Mouse (Mus musculus): ENCODE data around the gene Olfr509. TPM values are rescaled to one million over a fixed set of nuclear protein-coding genes. Genes with fewer than 3 reads are reported as not detected.
"Not testable (repeated sequence)": the region's sequence is repeated elsewhere in the genome, so short reads cannot be mapped to it uniquely, and the experiment has no call there.

The Olfr509 gene
- polyA plus RNA-seq, 1 experiment from 2014 or later = not detected

DNA sequence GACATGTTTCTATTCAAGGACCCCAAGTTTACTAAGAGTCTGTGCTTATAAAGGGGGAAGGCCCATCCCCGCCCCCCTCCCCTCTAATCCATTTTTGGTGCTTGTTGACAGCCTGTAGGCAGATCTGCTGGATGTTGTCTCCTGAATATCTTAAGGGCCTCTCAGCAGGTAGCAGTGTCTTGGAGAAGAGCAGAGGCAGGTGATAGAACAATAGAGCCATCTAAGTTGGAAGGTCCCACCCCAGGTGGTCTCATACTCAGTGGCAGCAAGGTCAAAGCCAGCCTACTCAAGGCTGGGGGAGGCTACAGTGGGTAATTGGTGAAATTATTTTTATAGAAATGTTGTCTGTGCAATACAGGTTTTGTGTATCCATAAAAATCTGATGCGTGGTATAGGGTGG, 37.6 kb downstream of the Olfr509 start:
- ATAC-seq (no peak), DNase-seq (no peak)
- H3K36me3 ChIP-seq (replicated peaks; ENCODE audit: insufficient read depth, low read length) = no peaks in the 10 kb centered on the region
- H3K4me3 ChIP-seq (ENCODE audit: low read depth, low read length) = no peak overlapping the region
- H3K27me3 ChIP-seq (ENCODE audit: insufficient read depth, low read length) = no peaks in the 10 kb centered on the region
- H3K9ac ChIP-seq (replicated peaks) = no peak overlapping the region
- 75% methylated on average over 2 of the region's 2 CpGs for WGBS (ENCODE audit: insufficient replicate concordance)
- H3K27ac ChIP-seq (ENCODE audit: low read depth) = no peak overlapping the region
- H3K9me3 ChIP-seq (ENCODE audit: low read length) = no peaks in the 10 kb centered on the region
- no peak overlapping the region for H3K4me2 ChIP-seq (ENCODE audit: low read depth, low read length)
- no peaks in the 10 kb centered on the region for H3K4me1 ChIP-seq (ENCODE audit: insufficient read depth)
- no peak for TF ChIP-seq CTCF (IDR thresholded peaks at IDR 0.05; ENCODE audit: low read depth)
- TF ChIP-seq EP300 (IDR thresholded peaks at IDR 0.05; ENCODE audit: low read depth) = no peak

DNA sequence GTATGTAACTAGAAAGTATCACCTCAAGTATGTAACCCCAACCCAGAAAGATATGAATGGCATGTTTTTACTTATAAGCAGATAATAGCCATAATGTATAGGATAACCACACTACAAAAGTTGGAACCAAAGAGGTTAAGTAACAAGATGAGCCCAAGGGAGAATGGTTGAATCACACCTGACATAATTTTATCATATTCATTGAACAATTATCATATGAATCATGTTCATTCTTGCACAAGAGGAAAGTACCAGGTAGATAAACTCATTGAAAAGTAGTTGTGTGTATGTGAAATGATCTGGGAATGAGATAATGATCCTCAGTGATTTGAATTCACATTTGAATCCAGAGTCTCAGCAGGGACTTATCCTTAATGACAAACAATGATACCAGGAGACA, 41.2 kb downstream of the Olfr509 start, which contains the start of gene Olfr506:
TSS of gene Olfr506 (plus strand) at position 301 of the 400 bp plus-strand sequence.
- DNase-seq (no peak), ATAC-seq (no peak)
- no peaks in the 10 kb centered on the region for H3K27me3 ChIP-seq (ENCODE audit: insufficient read depth, low read length)
- H3K4me3 ChIP-seq (ENCODE audit: low read depth, low read length) = no peak within 1 kb of the TSS
- no peak within 1 kb of the TSS for H3K27ac ChIP-seq (ENCODE audit: low read depth)
- no peaks in the 10 kb centered on the region for H3K9me3 ChIP-seq (ENCODE audit: low read length)
- no peak within 1 kb of the TSS for H3K4me2 ChIP-seq (ENCODE audit: low read depth, low read length)
- no peak within 1 kb of the TSS for H3K9ac ChIP-seq (replicated peaks)
- H3K36me3 ChIP-seq (replicated peaks; ENCODE audit: insufficient read depth, low read length) = no peaks in the 10 kb centered on the region
- no peaks in the 10 kb centered on the region for H3K4me1 ChIP-seq (ENCODE audit: insufficient read depth)
- TF ChIP-seq EP300 (IDR thresholded peaks at IDR 0.05; ENCODE audit: low read depth) = no peak
- TF ChIP-seq CTCF (IDR thresholded peaks at IDR 0.05; ENCODE audit: low read depth) = no peak

DNA sequence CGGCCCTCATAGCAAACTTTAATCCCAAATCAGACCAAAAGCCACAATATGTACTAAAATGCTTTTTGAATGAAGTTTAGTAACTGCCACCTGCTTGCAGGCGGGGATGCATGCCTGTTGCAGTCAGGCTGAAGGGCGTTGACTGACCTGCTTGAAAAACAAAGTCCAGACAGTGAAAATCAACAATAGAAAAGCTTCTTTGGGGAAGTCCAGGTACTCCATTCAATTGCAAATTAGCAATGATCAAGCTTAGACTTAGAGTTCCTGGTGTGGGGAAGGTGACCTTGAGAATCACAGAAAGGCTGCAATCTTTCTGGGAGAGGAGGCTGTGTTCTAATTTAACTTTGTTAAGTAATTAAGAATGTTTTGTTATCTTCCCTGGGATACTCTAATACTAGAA, 49.8 kb downstream of the Olfr509 start:
- H3K9me3 ChIP-seq (ENCODE audit: low read length); H3K4me2 ChIP-seq (ENCODE audit: low read depth, low read length); H3K36me3 ChIP-seq (replicated peaks; ENCODE audit: insufficient read depth, low read length); H3K27me3 ChIP-seq (ENCODE audit: insufficient read depth, low read length); H3K4me3 ChIP-seq (ENCODE audit: low read depth, low read length); H3K9ac ChIP-seq (replicated peaks); ATAC-seq; DNase-seq; H3K27ac ChIP-seq (ENCODE audit: low read depth); H3K4me1 ChIP-seq (ENCODE audit: insufficient read depth): not testable (repeated sequence)
- WGBS (ENCODE audit: insufficient replicate concordance) = 64% methylated on average over 3 of the region's 3 CpGs

Other genes starting within 250 kb of the Olfr509 start
- gene Olfr497, start 231.5 kb downstream of the Olfr509 start, polyA plus RNA-seq (2015; fragmentation: Nextera tagmentation; extraction: Ambion mirVana) = not detected in 2 replicates
- gene Olfr498, start 186.6 kb downstream of the Olfr509 start, polyA plus RNA-seq (2015; fragmentation: Nextera tagmentation; extraction: Ambion mirVana) = not detected in 2 replicates
- gene Olfr502, start 126.8 kb downstream of the Olfr509 start, polyA plus RNA-seq (2015; fragmentation: Nextera tagmentation; extraction: Ambion mirVana) = not detected in 2 replicates
- gene Olfr503, start 107.4 kb downstream of the Olfr509 start, polyA plus RNA-seq (2015; fragmentation: Nextera tagmentation; extraction: Ambion mirVana) = not detected in 2 replicates
- not detected in 2 replicates for gene Olfr504, start 86.1 kb downstream of the Olfr509 start, polyA plus RNA-seq (2015; fragmentation: Nextera tagmentation; extraction: Ambion mirVana)
- gene Olfr506, start 41.1 kb downstream of the Olfr509 start, polyA plus RNA-seq (2015; fragmentation: Nextera tagmentation; extraction: Ambion mirVana) = not detected in 2 replicates
- not detected in 2 replicates for gene Olfr507, start 30.1 kb downstream of the Olfr509 start, polyA plus RNA-seq (2015; fragmentation: Nextera tagmentation; extraction: Ambion mirVana)
- gene Olfr508, start 21.9 kb downstream of the Olfr509 start, polyA plus RNA-seq (2015; fragmentation: Nextera tagmentation; extraction: Ambion mirVana) = not detected in 2 replicates
- gene Olfr510, start 14.5 kb upstream of the Olfr509 start, polyA plus RNA-seq (2015; fragmentation: Nextera tagmentation; extraction: Ambion mirVana) = not detected in 2 replicates
- gene Olfr512, start 61.4 kb upstream of the Olfr509 start, polyA plus RNA-seq (2015; fragmentation: Nextera tagmentation; extraction: Ambion mirVana) = not detected in 2 replicates
- not detected in 2 replicates for gene Olfr513, start 99.1 kb upstream of the Olfr509 start, polyA plus RNA-seq (2015; fragmentation: Nextera tagmentation; extraction: Ambion mirVana)
- not detected in 2 replicates for gene Olfr514, start 174.1 kb upstream of the Olfr509 start, polyA plus RNA-seq (2015; fragmentation: Nextera tagmentation; extraction: Ambion mirVana)
- gene Olfr516, start 198.6 kb upstream of the Olfr509 start, polyA plus RNA-seq (2015; fragmentation: Nextera tagmentation; extraction: Ambion mirVana) = not detected in 2 replicates
- not detected in 2 replicates for gene Olfr517, start 220.5 kb upstream of the Olfr509 start, polyA plus RNA-seq (2015; fragmentation: Nextera tagmentation; extraction: Ambion mirVana)
- gene Olfr518, start 233.1 kb upstream of the Olfr509 start, polyA plus RNA-seq (2015; fragmentation: Nextera tagmentation; extraction: Ambion mirVana) = not detected in 2 replicates
- gene Olfr519, start 242.5 kb upstream of the Olfr509 start, polyA plus RNA-seq (2015; fragmentation: Nextera tagmentation; extraction: Ambion mirVana) = not detected in 2 replicates